Mouse (Mus musculus) olfactory bulb, adult 2 months (tissue): ENCODE data around the gene Mei1. TPM values are rescaled to one million over a fixed set of nuclear protein-coding genes. Genes with fewer than 3 reads are reported as not detected.
A peak's percentile ranks its signal among the peaks of the same experiment; 100 is the strongest.

ENCODE experiments used
- H3K27ac ChIP-seq: fragments of 200-500 bp; 2 replicates; pipeline ENCODE4 v1.5.1; 2012; ENCODE audit warnings: low read depth, low read length; ENCODE audit not compliant: insufficient read depth
- H3K4me1 ChIP-seq: fragments of 200-500 bp; 2 replicates; pipeline ENCODE4 v1.6.1; 2012; ENCODE audit warnings: low read length; ENCODE audit not compliant: control insufficient read depth, insufficient read depth
- H3K4me3 ChIP-seq: fragments of 200-500 bp; 2 replicates; pipeline ENCODE4 v1.5.1; 2012; ENCODE audit warnings: mild to moderate bottlenecking, low read depth, low read length, moderate library complexity; ENCODE audit not compliant: insufficient read depth
- CTCF ChIP-seq: fragments of 200-500 bp; IDR thresholded peaks from 2 replicates; pipeline ENCODE4 v1.5.1; 2012; ENCODE audit warnings: low read depth, mild to moderate bottlenecking, low read length, moderate library complexity; ENCODE audit not compliant: insufficient read depth
- POLR2A ChIP-seq: fragments of 200-500 bp; IDR thresholded peaks from 2 replicates; pipeline ENCODE4 v1.6.1; 2012; ENCODE audit warnings: mild to moderate bottlenecking, low read depth, low read length, moderate library complexity; ENCODE audit not compliant: insufficient read depth
- WGBS: fragments of 180-500 bp; shearing (Covaris S2); methylation state at CpG from one replicate; pipeline ENCODE4 v1.1.7; 2018; 5-methylcytosine and 5-hydroxymethylcytosine counted together
- polyA plus RNA-seq: library from polyadenylated mRNA; stranded (reverse); fragments of >200 nt; gene quantifications from 2 replicates; pipeline ENCODE4 v1.2.4, GENCODE M21; 2012; ENCODE audit warnings: low replicate concordance; ENCODE audit not compliant: missing spikeins, insufficient read depth, insufficient read length

Mei1 gene
- polyA plus RNA-seq, 1 experiment: not detected

DNA sequence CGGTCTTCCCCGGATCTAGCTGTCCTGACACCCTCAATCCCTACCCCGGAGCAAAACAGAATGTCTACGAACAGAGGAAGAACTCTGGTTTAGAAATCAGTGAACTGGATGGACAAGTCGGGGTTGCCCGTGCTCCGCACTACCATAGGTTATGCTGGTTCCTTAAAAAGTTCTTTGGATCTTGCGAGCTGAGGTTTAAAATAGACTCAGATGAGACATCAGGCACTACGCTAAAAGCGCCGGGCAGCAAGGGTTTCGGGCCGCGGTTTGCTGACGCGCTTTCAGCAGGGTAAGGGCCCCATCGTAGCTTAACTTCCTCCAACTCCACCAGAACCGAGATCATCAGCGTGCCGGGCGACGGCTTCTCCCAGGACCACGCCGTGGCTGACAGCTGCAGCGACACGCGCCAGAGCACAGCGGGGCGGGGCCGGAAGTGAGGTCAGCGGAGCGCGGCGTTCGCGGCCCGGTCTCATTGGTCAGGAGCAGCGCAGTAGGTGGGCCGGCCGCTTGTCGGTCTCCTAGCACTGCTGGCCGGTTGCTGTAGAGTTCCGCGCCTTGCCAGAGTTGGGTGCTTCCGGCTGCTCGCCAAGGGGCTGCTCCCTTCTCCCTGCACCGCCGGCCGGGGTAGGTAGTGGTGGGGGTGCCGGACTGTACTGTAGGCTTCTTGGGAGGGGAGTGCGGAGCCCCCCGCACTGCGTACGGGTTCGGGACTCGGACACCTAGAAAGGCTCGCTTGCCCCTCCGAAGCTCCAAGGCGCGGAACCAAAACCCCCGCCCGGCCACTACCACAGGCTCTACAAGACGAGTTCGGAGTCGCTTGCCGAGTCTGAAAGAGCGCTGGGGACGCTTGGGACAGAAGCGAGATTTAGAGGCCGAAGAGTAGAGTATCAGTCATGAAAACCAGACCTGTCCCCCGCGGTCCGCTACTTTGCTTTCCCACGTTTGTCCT, 57.9 kb downstream of the Mei1 start, which contains the start of gene Ccdc134:
Gene Ccdc134 (plus strand): TSS at position 497 of the 949 bp plus-strand sequence.
- Histone ChIP-seq H3K4me3 (peak within 1 kb of the TSS; percentile 80), H3K4me1 (peaks cover 22% of the 10 kb centered on the region), H3K27ac (peak within 1 kb of the TSS; percentile 37)
- TF ChIP-seq CTCF (no peak), POLR2A (peak; percentile 69; the same call in 1 of the 2 replicates)
- under 1% methylated on average over 74 of the region's 74 CpGs for WGBS

GRCm38 (mm10) chr15:82128398-82128797, 58.6 kb downstream of the Mei1 start:
- TF ChIP-seq POLR2A (no peak), CTCF (no peak)
- Histone ChIP-seq H3K4me1 (peaks cover 22% of the 10 kb centered on the region), H3K4me3 (peak overlapping the region; percentile 80), H3K27ac (0 out of 2 replicates have a peak overlapping the region, but pooled peaks have one; percentile 12)
- WGBS: 2% methylated on average over 5 of the region's 5 CpGs

DNA sequence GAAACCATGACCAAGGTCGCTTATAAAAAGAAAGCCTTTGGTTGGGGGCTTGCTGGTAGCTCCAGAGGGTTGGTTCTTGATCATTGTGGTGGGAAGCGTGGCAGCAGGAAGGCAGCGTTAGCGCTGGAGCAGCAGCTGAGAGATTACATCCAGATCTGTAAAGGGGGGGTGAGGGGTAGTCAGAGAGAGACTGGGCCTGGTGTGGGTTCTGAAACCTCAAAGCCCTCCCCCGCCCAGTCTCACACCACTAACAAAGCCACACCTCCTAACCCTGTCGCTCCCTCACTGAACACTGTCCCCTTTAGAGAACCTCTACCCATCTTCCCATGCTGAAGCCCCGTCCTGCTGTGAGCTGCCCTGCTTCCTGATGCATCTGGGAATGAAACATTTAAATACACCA, 60.8 kb downstream of the Mei1 start:
- TF ChIP-seq CTCF (no peak), POLR2A (no peak)
- Histone ChIP-seq H3K27ac (no peak overlapping the region), H3K4me1 (peaks cover 36% of the 10 kb centered on the region), H3K4me3 (no peak overlapping the region)
- WGBS: 74% methylated on average over 7 of the region's 7 CpGs

GRCm38 (mm10) chr15:82135372-82135771, 65.6 kb downstream of the Mei1 start:
- no peak overlapping the region for H3K4me3 ChIP-seq
- peak overlapping the region; percentile 95 for H3K27ac ChIP-seq
- TF ChIP-seq POLR2A (no peak), CTCF (no peak)
- 41% methylated on average over 4 of the region's 4 CpGs for WGBS
- peaks cover 29% of the 10 kb centered on the region for H3K4me1 ChIP-seq

- TF ChIP-seq POLR2A: no peak
- TF ChIP-seq CTCF: peak; percentile 55
- 14% methylated on average over 4 of the region's 4 CpGs for WGBS
- Histone ChIP-seq H3K4me3 (no peak overlapping the region), H3K27ac (no peak overlapping the region), H3K4me1 (peaks cover 19% of the 10 kb centered on the region)
These were observed 68.8 kb downstream of the Mei1 start for GRCm38 (mm10) chr15:82138565-82138964.

- Histone ChIP-seq H3K4me3 (no peak overlapping the region), H3K4me1 (peaks cover 19% of the 10 kb centered on the region), H3K27ac (no peak overlapping the region)
- WGBS: 92% methylated on average over 8 of the region's 8 CpGs
- TF ChIP-seq POLR2A (no peak), CTCF (no peak)
These were observed 69.4 kb downstream of the Mei1 start for GRCm38 (mm10) chr15:82139196-82139595.

DNA sequence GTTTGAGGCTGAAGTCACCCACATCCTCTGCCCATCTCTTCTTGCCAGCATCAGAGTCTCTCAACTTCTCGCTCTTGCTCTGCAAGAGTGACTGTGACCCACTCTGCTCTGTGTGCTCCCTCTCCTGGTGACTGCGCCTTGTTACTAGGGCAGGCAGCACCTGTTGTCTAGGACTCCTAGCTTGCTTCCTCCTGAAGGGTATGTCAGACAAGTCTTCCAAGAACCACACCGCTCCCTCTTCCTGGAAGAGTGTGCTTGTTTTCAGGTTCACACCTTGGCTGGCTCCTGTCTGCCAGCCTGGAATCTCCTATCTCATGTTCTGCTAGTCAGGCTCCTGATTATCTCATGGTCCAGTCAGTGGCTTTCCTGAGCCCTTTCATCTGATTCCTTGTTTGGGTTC, 70.6 kb downstream of the Mei1 start:
- H3K4me1 ChIP-seq: peaks cover 9% of the 10 kb centered on the region
- 81% methylated on average over 3 of the region's 3 CpGs for WGBS
- no peak overlapping the region for H3K4me3 ChIP-seq
- TF ChIP-seq POLR2A: no peak
- 0 out of 2 replicates have a peak, but pooled peaks have one; percentile 22 for TF ChIP-seq CTCF
- no peak overlapping the region for H3K27ac ChIP-seq

- TF ChIP-seq CTCF (no peak), POLR2A (no peak)
- Histone ChIP-seq H3K4me3 (no peak overlapping the region), H3K4me1 (peaks cover 6% of the 10 kb centered on the region), H3K27ac (no peak overlapping the region)
- WGBS: 83% methylated on average over 5 of the region's 5 CpGs
These were observed 74.4 kb downstream of the Mei1 start for GRCm38 (mm10) chr15:82144157-82144556.

DNA sequence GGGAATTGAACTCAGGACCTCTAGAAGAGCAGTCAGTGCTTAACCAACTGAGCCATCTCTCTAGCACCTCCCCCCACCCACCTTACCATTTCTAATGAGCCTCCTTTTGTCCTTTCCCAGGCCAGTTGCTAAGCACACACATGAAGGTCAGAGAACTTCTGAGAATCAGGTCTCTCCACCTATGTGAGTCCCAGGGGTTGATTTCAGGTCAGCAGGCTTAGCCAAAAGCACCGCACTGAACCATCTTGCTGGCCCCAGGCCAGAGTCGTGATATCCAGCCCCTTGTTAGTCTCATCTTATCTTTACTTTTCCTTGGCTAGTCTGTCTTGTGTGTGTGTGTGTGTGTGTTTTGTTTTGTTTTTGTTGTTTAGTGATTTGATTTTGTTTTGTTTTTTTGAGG, 75.6 kb downstream of the Mei1 start:
- TF ChIP-seq POLR2A (no peak), CTCF (no peak)
- Histone ChIP-seq H3K27ac (peak overlapping the region; percentile 52; the same call in 1 of the 2 replicates), H3K4me1 (peaks cover 4% of the 10 kb centered on the region), H3K4me3 (no peak overlapping the region)
- 40% methylated on average over 2 of the region's 2 CpGs for WGBS
